Mouse (Mus musculus) hindbrain, embryonic 15.5 days (tissue): ENCODE data around the gene Usf1. TPM values are rescaled to one million over a fixed set of nuclear protein-coding genes. Genes with fewer than 3 reads are reported as not detected.

Source experiments
- ATAC-seq: fragments of 200-750 bp; cut with Nextera tagmentation; 2 replicates; pipeline ENCODE4 v1.8.0; 2017; ENCODE audit warnings: low read depth, moderate number of reproducible peaks, moderate TSS enrichment; ENCODE audit not compliant: low FRiP score
- H3K27ac ChIP-seq: fragments of 300-500 bp; sonication (generic); replicated peaks from 2 replicates; pipeline ENCODE4 v1.5.1; 2015; ENCODE audit warnings: mild to moderate bottlenecking, inconsistent platforms
- H3K27me3 ChIP-seq: fragments of 300-500 bp; sonication (generic); 2 replicates; pipeline ENCODE4 v1.6.1; 2015; ENCODE audit warnings: control low read depth, inconsistent platforms
- H3K36me3 ChIP-seq: fragments of 300-500 bp; sonication (generic); 2 replicates; pipeline ENCODE4 v1.6.1; 2015; ENCODE audit warnings: control low read depth, inconsistent platforms
- H3K4me1 ChIP-seq: fragments of 300-500 bp; sonication (generic); replicated peaks from 2 replicates; pipeline ENCODE4 v1.6.1; 2015; ENCODE audit warnings: control low read depth, inconsistent platforms
- H3K4me2 ChIP-seq: fragments of 300-500 bp; sonication (generic); 2 replicates; pipeline ENCODE4 v1.6.1; 2015; ENCODE audit warnings: moderate library complexity, mild to moderate bottlenecking, inconsistent platforms
- H3K4me3 ChIP-seq: fragments of 300-500 bp; sonication (generic); 2 replicates; pipeline ENCODE4 v1.5.1; 2015; ENCODE audit warnings: mild to moderate bottlenecking, inconsistent platforms
- H3K9ac ChIP-seq: fragments of 300-500 bp; sonication (generic); 2 replicates; pipeline ENCODE4 v1.6.1; 2015; ENCODE audit warnings: inconsistent platforms
- H3K9me3 ChIP-seq: fragments of 300-500 bp; sonication (generic); 2 replicates; pipeline ENCODE4 v1.6.1; 2016; ENCODE audit warnings: control low read depth, inconsistent platforms
- WGBS: fragments of 180-500 bp; shearing (Covaris S2); methylation state at CpG from one replicate; pipeline ENCODE4 v1.1.7; 2015; 5-methylcytosine and 5-hydroxymethylcytosine counted together
- polyA plus RNA-seq: library from polyadenylated mRNA; unstranded; fragments of >200 nt; fragmentation: Nextera tagmentation; extraction: Ambion mirVana; gene quantifications from 2 replicates; pipeline ENCODE4 v1.2.1, GENCODE M21; 2015

Gene Usf1
- polyA plus RNA-seq: 168 and 172 TPM in 2 replicates

DNA sequence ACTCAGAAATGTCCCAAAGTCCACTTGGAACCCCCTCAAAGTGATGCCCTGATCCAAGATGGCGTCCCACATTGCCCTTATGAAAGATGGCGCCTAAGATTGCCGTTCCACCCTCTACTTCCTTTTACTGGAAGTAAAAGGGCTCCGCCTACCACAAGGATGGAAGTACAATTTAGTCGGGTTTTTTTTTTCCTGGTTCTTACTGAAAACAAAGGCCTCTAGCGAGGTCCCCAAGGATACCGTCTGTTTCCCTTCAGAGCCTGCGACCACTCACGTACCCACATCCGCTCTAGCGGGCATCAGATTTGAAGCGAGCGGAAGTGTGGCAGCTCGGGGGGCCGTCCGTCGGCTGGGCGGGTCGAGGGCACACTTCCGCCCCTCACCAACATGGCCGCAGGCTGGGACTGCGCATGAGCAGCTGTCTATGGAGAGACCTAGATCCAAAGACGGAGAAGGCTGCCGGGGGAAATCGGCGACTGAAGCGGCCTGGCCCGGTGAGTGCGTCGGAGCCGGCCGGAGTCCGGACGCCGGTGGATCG is at the start of gene Usf1:
Gene Usf1, plus strand, starts transcription at position 367 of the 538 bp plus-strand sequence.
- H3K4me3 ChIP-seq: peak within 1 kb of the TSS; percentile 78
- H3K9ac ChIP-seq: peak within 1 kb of the TSS; percentile 86
- under 1% methylated on average over 36 of the region's 36 CpGs for WGBS
- no peaks in the 10 kb centered on the region for H3K9me3 ChIP-seq
- peak within 1 kb of the TSS; percentile 63 for H3K4me2 ChIP-seq
- 0 out of 2 replicates have a peak, but pooled peaks cover 13% of the 10 kb centered on the region for H3K27me3 ChIP-seq
- H3K27ac ChIP-seq: peak within 1 kb of the TSS; percentile 97
- peaks cover 23% of the 10 kb centered on the region for H3K4me1 ChIP-seq
- peaks cover 8% of the 10 kb centered on the region for H3K36me3 ChIP-seq
- peak; percentile 98 for ATAC-seq

GRCm38 (mm10) chr1:171365934-171366333 is 45.2 kb upstream of the Usf1 start:
- 65% methylated on average over 7 of the region's 7 CpGs for WGBS
- Histone ChIP-seq H3K27me3 (no peaks in the 10 kb centered on the region), H3K9ac (no peak overlapping the region), H3K9me3 (no peaks in the 10 kb centered on the region), H3K27ac (no peak overlapping the region), H3K4me3 (no peak overlapping the region), H3K36me3 (no peaks in the 10 kb centered on the region), H3K4me2 (no peak overlapping the region), H3K4me1 (peaks cover 8% of the 10 kb centered on the region)
- ATAC-seq: no peak

DNA sequence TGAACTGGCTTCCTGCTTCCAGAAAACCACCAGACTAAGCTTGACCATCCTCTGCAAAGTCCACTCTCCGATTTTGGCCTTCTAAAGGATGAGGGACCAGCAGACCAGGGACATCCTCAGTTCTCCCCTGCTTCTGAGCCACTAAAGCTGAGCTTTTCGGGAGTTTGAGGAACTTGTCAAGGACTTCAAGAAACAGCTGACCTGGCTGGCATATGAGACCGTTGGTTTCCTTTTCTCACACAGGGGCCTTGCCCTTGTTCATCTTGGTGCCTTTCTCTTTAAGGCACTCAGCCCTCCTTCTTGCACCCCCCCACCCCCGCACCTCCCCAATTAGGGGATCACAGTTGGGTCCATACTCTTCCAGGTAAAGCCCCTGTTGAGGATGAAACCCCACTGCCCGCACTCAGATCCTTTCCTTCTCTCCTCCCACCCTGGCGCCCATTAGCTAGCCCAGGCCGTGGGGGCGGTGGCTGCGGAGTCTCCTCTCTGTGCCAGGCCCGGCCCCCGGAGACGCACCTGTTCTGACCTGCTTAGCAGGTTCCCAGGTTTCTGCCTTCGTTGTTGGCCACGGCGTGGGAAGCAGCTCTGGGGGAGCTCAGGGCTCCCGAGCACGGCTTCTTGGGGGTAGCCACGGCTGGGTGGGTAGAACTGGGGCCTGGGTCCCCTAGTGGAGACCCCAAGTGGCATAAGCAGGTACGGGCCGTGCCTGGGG is 41.1 kb upstream of the Usf1 start, which contains the start of gene Nectin4:
Gene Nectin4, plus strand, starts transcription at position 255 of the 712 bp plus-strand sequence.
- WGBS: 43% methylated on average over 20 of the region's 20 CpGs
- no peak for ATAC-seq
- Histone ChIP-seq H3K27me3 (no peaks in the 10 kb centered on the region), H3K4me1 (no peaks in the 10 kb centered on the region), H3K4me3 (no peak within 1 kb of the TSS), H3K27ac (no peak within 1 kb of the TSS), H3K4me2 (no peak within 1 kb of the TSS), H3K9ac (no peak within 1 kb of the TSS), H3K9me3 (no peaks in the 10 kb centered on the region), H3K36me3 (no peaks in the 10 kb centered on the region)

GRCm38 (mm10) chr1:171372880-171373279 is 38.2 kb upstream of the Usf1 start:
- Histone ChIP-seq H3K27me3 (no peaks in the 10 kb centered on the region), H3K27ac (no peak overlapping the region), H3K9me3 (no peaks in the 10 kb centered on the region), H3K4me1 (no peaks in the 10 kb centered on the region), H3K9ac (no peak overlapping the region), H3K36me3 (no peaks in the 10 kb centered on the region), H3K4me3 (no peak overlapping the region), H3K4me2 (no peak overlapping the region)
- WGBS: 55% methylated on average over 3 of the region's 3 CpGs
- no peak for ATAC-seq

GRCm38 (mm10) chr1:171373946-171374345 is 37.2 kb upstream of the Usf1 start:
- H3K27me3 ChIP-seq: no peaks in the 10 kb centered on the region
- no peak overlapping the region for H3K4me2 ChIP-seq
- no peaks in the 10 kb centered on the region for H3K9me3 ChIP-seq
- no peaks in the 10 kb centered on the region for H3K36me3 ChIP-seq
- no peaks in the 10 kb centered on the region for H3K4me1 ChIP-seq
- no peak for ATAC-seq
- no peak overlapping the region for H3K27ac ChIP-seq
- no peak overlapping the region for H3K9ac ChIP-seq
- 7% methylated on average over 4 of the region's 4 CpGs for WGBS
- no peak overlapping the region for H3K4me3 ChIP-seq

DNA sequence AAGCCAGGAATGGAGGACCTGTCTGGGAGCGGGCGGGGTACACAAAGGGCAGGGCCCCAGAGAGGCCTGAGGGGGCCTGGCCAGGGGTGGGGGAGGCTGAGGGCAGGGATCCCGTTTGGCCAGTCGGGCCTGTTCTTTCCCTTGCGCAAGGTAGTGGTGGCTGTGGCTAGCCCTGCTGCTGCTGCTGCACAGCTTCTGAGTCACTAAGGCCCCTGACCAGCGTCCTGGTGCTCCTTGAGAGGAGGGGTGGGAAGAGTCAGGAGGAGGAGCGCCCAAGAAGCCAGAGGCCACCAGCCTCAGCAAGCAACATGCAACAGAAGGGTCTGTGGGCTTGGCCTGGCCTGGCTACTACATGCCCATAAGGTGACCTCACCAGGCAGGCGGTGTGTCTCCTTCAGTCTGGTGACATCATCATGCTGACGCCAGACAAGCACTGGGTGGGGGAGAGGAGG is 35.4 kb upstream of the Usf1 start:
- WGBS: 50% methylated on average over 9 of the region's 9 CpGs
- Histone ChIP-seq H3K4me2 (no peak overlapping the region), H3K36me3 (no peaks in the 10 kb centered on the region), H3K27me3 (0 out of 2 replicates have a peak, but pooled peaks cover 2% of the 10 kb centered on the region), H3K9me3 (no peaks in the 10 kb centered on the region), H3K4me3 (no peak overlapping the region), H3K9ac (no peak overlapping the region), H3K4me1 (peaks cover 10% of the 10 kb centered on the region), H3K27ac (no peak overlapping the region)
- no peak for ATAC-seq

GRCm38 (mm10) chr1:171378298-171378697 is 32.8 kb upstream of the Usf1 start:
- Histone ChIP-seq H3K4me1 (peaks cover 10% of the 10 kb centered on the region), H3K4me2 (no peak overlapping the region), H3K27me3 (0 out of 2 replicates have a peak, but pooled peaks cover 5% of the 10 kb centered on the region), H3K9ac (no peak overlapping the region), H3K9me3 (no peaks in the 10 kb centered on the region), H3K27ac (no peak overlapping the region), H3K36me3 (no peaks in the 10 kb centered on the region), H3K4me3 (no peak overlapping the region)
- ATAC-seq: no peak
- WGBS: 93% methylated on average over 6 of the region's 6 CpGs

GRCm38 (mm10) chr1:171379935-171380599 is 31.0 kb upstream of the Usf1 start:
- 0 out of 2 replicates have a peak, but pooled peaks cover 5% of the 10 kb centered on the region for H3K27me3 ChIP-seq
- H3K9me3 ChIP-seq: no peaks in the 10 kb centered on the region
- ATAC-seq: peak; percentile 83
- H3K9ac ChIP-seq: peak overlapping the region; percentile 45
- H3K4me3 ChIP-seq: peak overlapping the region; percentile 39
- WGBS: 3% methylated on average over 31 of the region's 31 CpGs
- H3K27ac ChIP-seq: peak overlapping the region; percentile 67
- no peaks in the 10 kb centered on the region for H3K36me3 ChIP-seq
- H3K4me2 ChIP-seq: peak overlapping the region; percentile 65
- H3K4me1 ChIP-seq: peaks cover 10% of the 10 kb centered on the region

DNA sequence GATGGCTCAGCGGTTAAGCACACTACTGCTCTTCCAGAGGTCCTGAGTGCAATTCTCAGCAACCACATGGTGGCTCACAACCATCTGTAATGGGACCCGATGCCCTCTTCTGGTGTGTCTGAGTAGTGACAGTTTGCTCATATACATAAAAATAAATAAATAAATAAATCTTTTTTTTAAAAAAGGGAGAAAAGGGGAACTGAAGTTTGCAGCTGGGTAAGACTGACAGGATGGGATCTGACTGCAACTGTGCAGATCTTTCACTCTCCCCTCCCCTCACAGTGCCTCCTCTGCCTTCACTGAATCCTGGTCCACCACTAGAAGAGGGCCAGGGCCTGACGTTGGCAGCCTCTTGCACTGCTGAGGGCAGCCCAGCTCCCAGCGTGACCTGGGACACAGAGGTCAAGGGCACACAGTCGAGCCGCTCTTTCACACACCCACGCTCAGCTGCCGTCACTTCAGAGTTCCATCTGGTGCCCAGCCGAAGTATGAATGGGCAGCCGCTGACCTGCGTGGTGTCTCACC is 29.0 kb upstream of the Usf1 start:
- Histone ChIP-seq H3K27me3 (0 out of 2 replicates have a peak, but pooled peaks cover 5% of the 10 kb centered on the region), H3K36me3 (no peaks in the 10 kb centered on the region), H3K27ac (no peak overlapping the region), H3K4me3 (no peak overlapping the region), H3K4me2 (no peak overlapping the region), H3K9ac (no peak overlapping the region), H3K4me1 (peaks cover 10% of the 10 kb centered on the region), H3K9me3 (no peaks in the 10 kb centered on the region)
- 78% methylated on average over 11 of the region's 11 CpGs for WGBS
- ATAC-seq: no peak

GRCm38 (mm10) chr1:171384361-171384760 is 26.8 kb upstream of the Usf1 start:
- no peak overlapping the region for H3K27ac ChIP-seq
- ATAC-seq: no peak
- peaks cover 10% of the 10 kb centered on the region for H3K4me1 ChIP-seq
- H3K4me2 ChIP-seq: no peak overlapping the region
- no peak overlapping the region for H3K9ac ChIP-seq
- no peaks in the 10 kb centered on the region for H3K36me3 ChIP-seq
- no peaks in the 10 kb centered on the region for H3K9me3 ChIP-seq
- H3K4me3 ChIP-seq: no peak overlapping the region
- 70% methylated on average over 9 of the region's 9 CpGs for WGBS
- H3K27me3 ChIP-seq: 0 out of 2 replicates have a peak, but pooled peaks cover 3% of the 10 kb centered on the region

DNA sequence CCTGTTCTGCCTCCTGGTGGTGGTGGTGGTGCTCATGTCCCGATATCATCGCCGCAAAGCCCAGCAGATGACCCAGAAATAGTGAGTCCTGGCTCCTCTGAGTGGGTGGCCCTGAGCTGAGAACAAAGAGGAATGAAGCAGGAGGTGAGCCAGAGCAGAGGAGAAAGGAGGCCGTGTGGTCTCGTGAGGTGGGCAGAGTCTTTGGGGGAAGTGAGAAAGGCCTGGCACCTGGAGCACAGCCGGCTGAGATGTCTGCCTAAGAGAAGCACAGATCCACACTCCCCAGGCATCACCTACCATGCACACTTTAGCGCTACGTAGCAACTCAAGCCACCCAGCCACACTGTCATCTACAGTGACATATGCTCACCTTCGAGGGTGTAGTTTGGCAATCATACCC is 25.9 kb upstream of the Usf1 start:
- 0 out of 2 replicates have a peak, but pooled peaks cover 2% of the 10 kb centered on the region for H3K27me3 ChIP-seq
- H3K27ac ChIP-seq: no peak overlapping the region
- no peaks in the 10 kb centered on the region for H3K9me3 ChIP-seq
- no peak overlapping the region for H3K4me3 ChIP-seq
- ATAC-seq: no peak
- no peak overlapping the region for H3K9ac ChIP-seq
- H3K36me3 ChIP-seq: no peaks in the 10 kb centered on the region
- peaks cover 5% of the 10 kb centered on the region for H3K4me1 ChIP-seq
- H3K4me2 ChIP-seq: no peak overlapping the region
- whole genome bisulfite sequencing: 73% methylated on average over 9 of the region's 9 CpGs

GRCm38 (mm10) chr1:171387099-171387498 is 24.0 kb upstream of the Usf1 start:
- Histone ChIP-seq H3K4me1 (no peaks in the 10 kb centered on the region), H3K4me3 (no peak overlapping the region), H3K36me3 (no peaks in the 10 kb centered on the region), H3K27me3 (no peaks in the 10 kb centered on the region), H3K9me3 (no peaks in the 10 kb centered on the region), H3K4me2 (no peak overlapping the region), H3K9ac (no peak overlapping the region), H3K27ac (no peak overlapping the region)
- ATAC-seq: no peak
- 22% methylated on average over 6 of the region's 6 CpGs for WGBS
